1 mouse cellular context compared by ENCODE assay signal in genomic region chr13:55445361-55446091, GRCm38 (mm10).
TF ChIP-seq lines count a peak whose summit lies in the region.

No protein-coding gene starts in this region.

TF ChIP-seq in CH12.LX, 34 proteins besides CTCF, POLR2A, EP300 and RAD21:
- peak; percentile 51; the same call in 1 of the 2 replicates for TF ChIP-seq HCFC1 (IDR thresholded peaks at IDR 0.05; ENCODE audit: low read depth, low read length)
- no peak for TF ChIP-seq MAZ (IDR thresholded peaks at IDR 0.05; ENCODE audit: low read depth, low read length)
- TF ChIP-seq TCF12 (IDR thresholded peaks at IDR 0.05; ENCODE audit: low read depth, low read length), result no peak; the same call in 1 of the 2 replicates
- TF ChIP-seq UBTF (IDR thresholded peaks at IDR 0.05; ENCODE audit: low read depth, low read length), result peak; percentile 65; the same call in 1 of the 2 replicates
- TF ChIP-seq MXI1 (IDR thresholded peaks at IDR 0.05; ENCODE audit: low read depth, low read length), result peak; percentile 57; the same call in 1 of the 2 replicates
- no peak for TF ChIP-seq CHD2 (IDR thresholded peaks at IDR 0.05; ENCODE audit: low read length)
- no peak for TF ChIP-seq RCOR1 (conservative IDR thresholded peaks at IDR 0.05; ENCODE audit: low read depth, low read length)
- peak; percentile 49; the same call in 1 of the 2 replicates for TF ChIP-seq BHLHE40 (IDR thresholded peaks at IDR 0.05; ENCODE audit: low read depth, low read length)
- no peak for TF ChIP-seq PAX5 (IDR thresholded peaks at IDR 0.05; ENCODE audit: low read length)
- TF ChIP-seq MAX (IDR thresholded peaks at IDR 0.05; ENCODE audit: low read length), result no peak
- TF ChIP-seq CHD1 (IDR thresholded peaks at IDR 0.05; ENCODE audit: low read depth, low read length), result peak; percentile 46; the same call in 1 of the 2 replicates
- no peak for TF ChIP-seq JUND (conservative IDR thresholded peaks at IDR 0.05; ENCODE audit: low read depth, low read length)
